Mouse (Mus musculus) liver, postnatal 0 days (tissue): ENCODE data around the gene Crabp1. TPM values are rescaled to one million over a fixed set of nuclear protein-coding genes. Genes with fewer than 3 reads are reported as not detected.
A peak's percentile ranks its signal among the peaks of the same experiment; 100 is the strongest.

Experiments used
- ATAC-seq: fragments of 200-750 bp; cut with Nextera tagmentation; 2 replicates; pipeline ENCODE4 v1.8.0; 2017; ENCODE audit warnings: mild to moderate bottlenecking, moderate library complexity
- DNase-seq: peaks from one replicate; pipeline ENCODE4 v3.0.0-alpha.2; 2016
- H3K27ac ChIP-seq: fragments of 300-500 bp; sonication (generic); 2 replicates; pipeline ENCODE4 v1.5.1; 2014; ENCODE audit warnings: antibody characterized with exemption, moderate library complexity, mild to moderate bottlenecking, low read depth
- H3K27me3 ChIP-seq: fragments of 300-500 bp; sonication (generic); 2 replicates; pipeline ENCODE4 v1.6.1; 2014; ENCODE audit warnings: low read length, control low read depth, mixed read lengths; ENCODE audit not compliant: insufficient read depth
- H3K36me3 ChIP-seq: fragments of 300-500 bp; sonication (generic); replicated peaks from 2 replicates; pipeline ENCODE4 v1.6.1; 2014; ENCODE audit warnings: mild to moderate bottlenecking, control low read depth, low read length, moderate library complexity, mixed read lengths; ENCODE audit not compliant: insufficient read depth
- H3K4me1 ChIP-seq: fragments of 300-500 bp; sonication (generic); 2 replicates; pipeline ENCODE4 v1.6.1; 2014; ENCODE audit warnings: antibody characterized with exemption, mild to moderate bottlenecking, control low read depth; ENCODE audit not compliant: insufficient read depth
- H3K4me2 ChIP-seq: fragments of 300-500 bp; sonication (generic); 2 replicates; pipeline ENCODE4 v1.6.1; 2014; ENCODE audit warnings: low read depth, mild to moderate bottlenecking, low read length, moderate library complexity, mixed read lengths
- H3K4me3 ChIP-seq: fragments of 300-500 bp; sonication (generic); 2 replicates; pipeline ENCODE4 v1.5.1; 2014; ENCODE audit warnings: low read depth, low read length
- H3K9ac ChIP-seq: fragments of 300-500 bp; sonication (generic); replicated peaks from 2 replicates; pipeline ENCODE4 v1.6.1; 2014; ENCODE audit warnings: mild to moderate bottlenecking, moderate library complexity
- H3K9me3 ChIP-seq: fragments of 300-500 bp; sonication (generic); 2 replicates; pipeline ENCODE4 v1.6.1; 2016; ENCODE audit warnings: mild to moderate bottlenecking, control low read depth, low read length, mixed read lengths
- CTCF ChIP-seq: sonication (generic); IDR thresholded peaks from 2 replicates; pipeline ENCODE4 v1.5.1; 2016; ENCODE audit warnings: antibody characterized with exemption, low read depth
- EP300 ChIP-seq: IDR thresholded peaks from 2 replicates; pipeline ENCODE4 v1.6.1; 2016; ENCODE audit warnings: antibody characterized with exemption, low read depth, mild to moderate bottlenecking
- WGBS: fragments of 180-500 bp; shearing (Covaris S2); extraction: QIAGEN DNeasy Blood & Tissue Kit; methylation state at CpG from one replicate; pipeline ENCODE4 v1.1.7; 2014; ENCODE audit not compliant: insufficient replicate concordance; 5-methylcytosine and 5-hydroxymethylcytosine counted together
- polyA plus RNA-seq: library from polyadenylated mRNA; unstranded; fragments of >200 nt; fragmentation: Nextera tagmentation; extraction: Ambion mirVana; gene quantifications from 2 replicates; pipeline ENCODE4 v1.2.1, GENCODE M21; 2015

Crabp1 gene
- polyA plus RNA-seq, 1 experiment from 2014 or later, result not detected

- Histone ChIP-seq H3K4me3 (no peak overlapping the region), H3K9me3 (no peaks in the 10 kb centered on the region), H3K27me3 (peaks cover 60% of the 10 kb centered on the region), H3K4me2 (no peak overlapping the region), H3K36me3 (no peaks in the 10 kb centered on the region), H3K27ac (no peak overlapping the region), H3K4me1 (no peaks in the 10 kb centered on the region; the same call in 1 of the 2 replicates), H3K9ac (no peak overlapping the region)
- 21% methylated on average over 12 of the region's 12 CpGs for WGBS
- ATAC-seq (no peak), DNase-seq (no peak)
- no peak for TF ChIP-seq CTCF
- TF ChIP-seq EP300, result no peak
Observed at GRCm38 (mm10) chr9:54764091-54764490, 457 bp upstream of the Crabp1 start.

- no peaks in the 10 kb centered on the region; the same call in 1 of the 2 replicates for H3K4me1 ChIP-seq
- H3K27me3 ChIP-seq, result peaks cover 65% of the 10 kb centered on the region
- H3K4me3 ChIP-seq, result 0 out of 2 replicates have a peak overlapping the region, but pooled peaks have one; percentile 17
- DNase-seq (no peak), ATAC-seq (no peak)
- H3K9ac ChIP-seq, result no peak overlapping the region
- H3K36me3 ChIP-seq, result no peaks in the 10 kb centered on the region
- TF ChIP-seq CTCF (no peak), EP300 (no peak)
- no peak overlapping the region for H3K27ac ChIP-seq
- H3K9me3 ChIP-seq, result no peaks in the 10 kb centered on the region
- 2% methylated on average over 41 of the region's 41 CpGs for WGBS
- 0 out of 2 replicates have a peak overlapping the region, but pooled peaks have one; percentile 1 for H3K4me2 ChIP-seq
Observed at GRCm38 (mm10) chr9:54765336-54766085, 963 bp downstream of the Crabp1 start.

- H3K4me3 ChIP-seq, result no peak overlapping the region
- H3K4me1 ChIP-seq, result no peaks in the 10 kb centered on the region; the same call in 1 of the 2 replicates
- ATAC-seq (no peak), DNase-seq (no peak)
- WGBS, result 64% methylated on average over 11 of the region's 11 CpGs
- H3K36me3 ChIP-seq, result no peaks in the 10 kb centered on the region
- no peak overlapping the region for H3K27ac ChIP-seq
- H3K4me2 ChIP-seq, result no peak overlapping the region
- H3K27me3 ChIP-seq, result peaks cover 31% of the 10 kb centered on the region
- no peak for TF ChIP-seq EP300
- no peak for TF ChIP-seq CTCF
- H3K9me3 ChIP-seq, result no peaks in the 10 kb centered on the region
- no peak overlapping the region for H3K9ac ChIP-seq
Observed at GRCm38 (mm10) chr9:54770140-54770780, 5.7 kb downstream of the Crabp1 start.

GRCm38 (mm10) chr9:54776451-54776982 is 12.0 kb downstream of the Crabp1 start:
- DNase-seq (no peak), ATAC-seq (no peak)
- Histone ChIP-seq H3K9me3 (no peaks in the 10 kb centered on the region), H3K9ac (no peak overlapping the region), H3K27ac (no peak overlapping the region), H3K4me3 (no peak overlapping the region), H3K36me3 (no peaks in the 10 kb centered on the region), H3K27me3 (no peaks in the 10 kb centered on the region), H3K4me1 (no peaks in the 10 kb centered on the region), H3K4me2 (no peak overlapping the region)
- 68% methylated on average over 13 of the region's 13 CpGs for WGBS
- no peak for TF ChIP-seq EP300
- TF ChIP-seq CTCF, result no peak

GRCm38 (mm10) chr9:54779280-54779679 is 14.7 kb downstream of the Crabp1 start:
- H3K36me3 ChIP-seq, result no peaks in the 10 kb centered on the region
- no peak for TF ChIP-seq EP300
- TF ChIP-seq CTCF, result no peak
- H3K4me3 ChIP-seq, result no peak overlapping the region
- H3K4me1 ChIP-seq, result no peaks in the 10 kb centered on the region
- no peaks in the 10 kb centered on the region for H3K27me3 ChIP-seq
- 79% methylated on average over 8 of the region's 8 CpGs for WGBS
- H3K9me3 ChIP-seq, result no peaks in the 10 kb centered on the region
- H3K27ac ChIP-seq, result no peak overlapping the region
- ATAC-seq, result no peak
- H3K9ac ChIP-seq, result no peak overlapping the region
- no peak for DNase-seq
- H3K4me2 ChIP-seq, result no peak overlapping the region

- no peak for DNase-seq
- no peak overlapping the region for H3K9ac ChIP-seq
- ATAC-seq, result no peak
- no peaks in the 10 kb centered on the region for H3K4me1 ChIP-seq
- H3K27ac ChIP-seq, result no peak overlapping the region
- 74% methylated on average over 15 of the region's 15 CpGs for WGBS
- H3K36me3 ChIP-seq, result no peaks in the 10 kb centered on the region
- H3K27me3 ChIP-seq, result no peaks in the 10 kb centered on the region
- no peaks in the 10 kb centered on the region for H3K9me3 ChIP-seq
- H3K4me2 ChIP-seq, result no peak overlapping the region
- H3K4me3 ChIP-seq, result no peak overlapping the region
- TF ChIP-seq EP300 (no peak), CTCF (no peak)
Observed at GRCm38 (mm10) chr9:54782504-54782903, 18.0 kb downstream of the Crabp1 start.
